Mouse (Mus musculus): ENCODE measurements around the gene Tbc1d8.

DNA sequence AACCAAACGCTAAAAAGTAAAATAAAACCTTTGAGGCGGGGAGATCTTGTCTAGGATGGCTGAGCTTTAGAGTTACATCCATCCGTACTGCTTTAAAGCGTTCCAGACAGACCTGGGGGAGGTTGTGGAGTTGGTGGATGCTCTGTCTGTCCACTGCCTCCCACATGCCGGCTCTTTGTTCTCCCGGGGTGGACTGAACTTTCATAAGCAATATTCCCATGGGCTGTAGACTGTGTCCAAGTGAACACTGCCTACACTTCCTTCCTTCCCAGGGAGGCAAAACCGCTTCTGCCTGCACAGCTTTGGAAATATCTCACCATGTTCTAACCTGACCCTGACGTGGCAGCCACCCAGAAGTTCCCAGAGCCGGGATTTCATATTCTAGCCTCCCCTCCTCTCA, 4.0 kb downstream of the Tbc1d8 start:
- TF ChIP-seq CTCF (IDR thresholded peaks at IDR 0.05; ENCODE audit: low read depth) (no peak), EP300 (IDR thresholded peaks at IDR 0.05; ENCODE audit: low read depth) (no peak)
